Mouse (Mus musculus) adrenal gland (tissue): ENCODE data around the gene Aifm2.

Experiments used
- intact Hi-C: fragments of 180-260 bp; cut with DNase I; formaldehyde crosslinking; loops from one replicate; pipeline ENCODE4 v1.15.1; 2025
- microRNA-seq, 2 experiments: library from miRNA; unstranded; fragments of <30 nt; microRNA quantifications; one replicate each; pipeline ENCODE4; 2019

The Aifm2 gene

DNA sequence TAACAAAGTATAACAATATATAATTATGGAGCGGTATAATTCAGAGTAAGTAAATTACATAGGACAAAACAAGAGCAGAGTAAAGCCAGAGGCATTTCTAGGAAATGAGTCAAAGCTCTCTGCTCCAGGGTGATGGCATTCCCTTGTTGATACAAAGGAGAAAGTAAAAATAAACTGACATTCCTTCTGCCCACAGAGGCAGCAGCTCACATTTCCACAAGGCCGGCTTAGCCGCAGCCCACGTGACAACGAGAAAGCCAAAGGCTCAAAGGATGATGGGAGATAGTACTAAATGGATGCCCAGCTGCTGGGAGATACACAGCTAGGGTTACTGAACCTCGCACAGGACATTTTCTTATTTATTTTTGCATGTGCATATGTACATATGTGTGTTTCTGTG is 44.8 kb downstream of the Aifm2 start:
- intact Hi-C loops, result no loop called here

DNA sequence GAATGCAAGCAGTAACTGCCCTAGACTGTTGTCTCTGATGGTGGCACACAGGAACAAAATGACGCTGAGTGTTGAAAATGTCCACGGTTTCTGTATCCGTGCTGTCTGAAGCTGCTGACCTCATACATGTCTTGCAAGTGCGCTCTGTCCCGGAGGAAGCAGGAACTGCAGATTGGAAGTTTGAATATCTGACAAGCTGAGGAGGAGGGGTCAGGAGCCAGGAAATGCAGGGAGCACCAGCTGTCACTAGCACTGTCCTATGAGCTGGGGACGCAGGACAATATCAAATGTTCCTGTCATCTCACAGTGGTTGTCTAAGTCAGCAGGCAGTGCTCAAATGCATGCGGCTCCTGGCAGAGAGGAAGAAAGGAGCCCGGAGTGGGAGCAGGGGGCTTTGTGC is 49.6 kb downstream of the Aifm2 start:
- intact Hi-C loops, result no loop called here

DNA sequence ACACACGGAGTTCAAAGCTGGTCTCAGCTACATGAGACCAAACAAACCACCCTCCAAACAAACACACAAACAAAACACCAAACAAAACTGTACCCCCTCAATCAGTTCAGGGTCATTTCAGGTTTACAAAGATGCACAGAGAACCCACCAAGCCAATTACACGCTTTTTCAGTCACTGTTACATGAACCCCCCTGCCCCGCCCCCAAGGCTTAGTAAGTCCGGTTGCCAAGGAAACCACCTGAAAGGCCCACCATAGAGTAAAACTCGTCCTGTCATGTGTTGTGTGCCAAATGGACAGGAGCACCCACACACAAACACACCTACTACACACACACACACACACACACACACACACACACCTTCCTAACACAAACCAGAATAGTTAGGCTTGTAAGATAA is 50.5 kb downstream of the Aifm2 start:
- intact Hi-C loops, result no loop called here

DNA sequence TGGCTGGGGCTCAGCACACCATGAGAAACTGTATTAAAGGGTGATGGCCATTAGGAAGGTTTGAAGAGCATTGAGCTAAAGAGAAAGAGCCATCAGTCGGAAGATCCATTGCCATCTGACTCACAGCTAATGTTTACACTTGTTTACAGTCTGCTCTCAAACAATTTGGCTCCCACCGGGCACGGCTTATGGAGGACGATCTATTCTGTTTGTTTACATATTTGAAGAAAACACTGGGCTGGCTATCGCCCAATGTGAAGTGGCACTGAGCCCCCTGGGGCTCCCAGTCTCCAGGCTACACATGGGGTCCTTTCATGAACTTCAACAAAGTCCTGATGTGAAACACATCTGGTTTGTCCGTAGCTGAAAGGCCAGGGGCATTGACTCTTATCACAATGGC is 51.7 kb downstream of the Aifm2 start:
- intact Hi-C loops, result no loop called here

DNA sequence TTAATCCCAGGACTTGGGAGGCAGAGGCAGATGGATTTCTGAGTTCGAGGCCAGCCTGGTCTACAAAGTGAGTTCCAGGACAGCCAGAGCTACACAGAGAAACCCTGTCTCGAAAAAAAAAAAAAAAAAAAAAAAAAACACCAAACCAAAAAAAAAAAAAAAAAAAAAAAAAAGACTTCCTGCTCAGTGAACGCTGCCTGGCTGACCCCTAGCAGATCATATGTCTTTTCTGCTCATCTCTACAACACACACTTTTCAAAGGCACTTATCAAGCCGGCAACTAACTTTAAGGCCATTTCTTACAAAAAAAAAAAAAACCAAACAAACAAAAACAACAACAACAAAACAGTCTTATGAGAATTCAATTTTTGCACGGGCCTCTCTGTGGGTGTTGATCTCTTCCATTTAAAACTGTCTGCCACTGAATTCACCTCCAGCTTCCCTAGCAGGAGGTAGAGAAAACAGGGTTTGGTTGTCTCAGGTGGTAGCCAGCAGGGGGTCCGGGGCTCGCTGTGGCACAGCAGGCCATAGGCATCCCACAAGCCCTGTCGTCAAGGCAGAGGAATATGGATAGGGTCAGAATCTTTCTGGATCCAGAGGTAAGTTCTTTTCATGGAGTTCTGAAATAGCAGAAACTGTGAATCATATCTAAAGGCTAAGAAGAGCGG is 66.5 kb downstream of the Aifm2 start:
- intact Hi-C loops, result no loop called here

DNA sequence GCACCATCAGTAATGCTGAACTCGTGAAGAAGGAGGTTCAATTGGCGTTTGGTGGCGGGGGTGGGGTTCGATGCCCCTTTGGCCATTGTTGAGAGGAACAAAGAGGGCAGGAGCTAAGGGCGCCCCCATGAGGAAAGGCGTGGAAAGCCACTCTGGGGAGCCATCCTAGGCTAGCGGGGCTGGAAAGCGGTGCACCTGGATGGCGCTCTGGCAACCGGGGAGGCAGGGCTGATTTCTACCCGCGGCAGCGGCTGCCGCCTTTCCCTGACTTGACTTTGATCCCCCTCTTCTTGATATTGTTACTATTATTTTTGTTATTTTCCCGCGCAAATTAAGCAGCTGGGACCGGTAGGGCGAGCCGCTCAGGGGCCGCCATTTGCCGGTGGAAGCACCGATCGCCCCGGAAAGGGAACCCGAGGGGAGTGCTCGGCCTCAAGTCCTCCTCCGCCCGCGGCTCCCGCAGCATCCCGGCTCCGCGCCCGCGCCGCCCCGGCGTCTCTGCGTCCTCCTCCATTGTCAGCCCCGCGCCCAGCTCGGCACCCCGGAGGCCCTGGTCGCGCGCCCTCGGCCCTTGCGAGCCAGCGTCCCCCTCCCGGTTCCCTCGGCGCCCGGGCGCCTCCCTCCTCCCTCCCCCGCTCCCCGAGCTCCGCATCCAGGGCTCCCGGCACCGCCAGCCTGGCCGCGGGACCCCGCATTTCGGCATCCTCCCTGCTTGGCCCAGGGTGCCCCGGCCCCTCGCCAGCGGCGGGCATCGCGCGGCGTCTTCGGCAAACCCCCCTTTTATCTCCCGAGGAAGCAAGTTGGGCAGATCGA is 67.9 kb downstream of the Aifm2 start:
- intact Hi-C loops, result no loop called here

DNA sequence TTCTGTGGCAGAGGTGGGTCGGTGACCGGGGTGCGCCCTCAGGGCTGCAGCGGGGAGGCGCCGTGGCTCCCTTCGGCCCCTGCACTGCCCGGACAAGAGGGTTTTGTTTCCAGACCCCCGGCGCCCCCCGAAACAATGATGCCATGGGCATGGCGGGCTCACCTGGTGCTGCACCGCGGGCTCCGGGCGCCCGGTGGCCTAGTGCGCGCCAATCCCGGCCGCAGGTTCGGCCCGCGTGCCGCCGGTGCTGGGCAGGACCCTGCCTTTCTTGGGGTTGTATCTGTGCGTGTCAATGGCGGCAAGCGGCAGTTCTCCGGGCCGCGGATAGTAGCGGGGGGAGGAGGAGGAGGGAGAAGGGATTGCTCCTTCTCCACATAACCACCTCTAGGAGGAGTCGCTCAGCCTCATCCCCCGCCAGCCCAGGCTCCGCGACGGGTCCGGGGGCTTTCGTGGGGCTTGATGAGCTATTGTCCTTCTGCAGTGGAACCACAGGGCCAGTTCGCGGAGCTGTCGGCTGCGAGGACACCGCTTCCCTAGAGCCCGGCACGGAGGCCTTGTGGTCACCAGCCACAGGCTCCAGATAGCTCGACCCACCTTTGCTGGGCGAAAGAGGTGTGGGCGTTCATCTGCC is 68.7 kb downstream of the Aifm2 start, which contains the start of gene H2afy2:
TSS of gene H2afy2 (minus strand) at position 527 of the 631 bp plus-strand sequence.
- intact Hi-C loops, result no loop called here

DNA sequence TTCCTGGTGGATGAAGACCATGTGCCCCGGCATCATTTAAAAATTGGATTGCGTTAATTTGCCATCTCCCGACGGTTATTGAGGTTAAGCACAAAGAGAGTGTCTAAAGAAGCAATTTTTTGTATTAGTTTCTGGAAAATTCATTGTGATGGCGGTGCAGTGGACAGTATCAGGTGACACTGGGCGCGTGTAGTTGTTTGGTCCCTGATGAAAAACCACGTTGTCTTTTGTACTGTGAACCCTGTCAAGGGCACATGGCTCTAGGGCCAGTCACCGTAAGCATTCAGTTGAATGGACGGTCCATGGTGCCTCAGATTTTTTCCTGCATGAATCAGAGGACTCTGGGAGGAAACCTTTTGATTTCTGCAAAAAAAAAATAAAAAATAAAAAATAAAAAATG is 69.4 kb downstream of the Aifm2 start:
- intact Hi-C loops, result no loop called here

DNA sequence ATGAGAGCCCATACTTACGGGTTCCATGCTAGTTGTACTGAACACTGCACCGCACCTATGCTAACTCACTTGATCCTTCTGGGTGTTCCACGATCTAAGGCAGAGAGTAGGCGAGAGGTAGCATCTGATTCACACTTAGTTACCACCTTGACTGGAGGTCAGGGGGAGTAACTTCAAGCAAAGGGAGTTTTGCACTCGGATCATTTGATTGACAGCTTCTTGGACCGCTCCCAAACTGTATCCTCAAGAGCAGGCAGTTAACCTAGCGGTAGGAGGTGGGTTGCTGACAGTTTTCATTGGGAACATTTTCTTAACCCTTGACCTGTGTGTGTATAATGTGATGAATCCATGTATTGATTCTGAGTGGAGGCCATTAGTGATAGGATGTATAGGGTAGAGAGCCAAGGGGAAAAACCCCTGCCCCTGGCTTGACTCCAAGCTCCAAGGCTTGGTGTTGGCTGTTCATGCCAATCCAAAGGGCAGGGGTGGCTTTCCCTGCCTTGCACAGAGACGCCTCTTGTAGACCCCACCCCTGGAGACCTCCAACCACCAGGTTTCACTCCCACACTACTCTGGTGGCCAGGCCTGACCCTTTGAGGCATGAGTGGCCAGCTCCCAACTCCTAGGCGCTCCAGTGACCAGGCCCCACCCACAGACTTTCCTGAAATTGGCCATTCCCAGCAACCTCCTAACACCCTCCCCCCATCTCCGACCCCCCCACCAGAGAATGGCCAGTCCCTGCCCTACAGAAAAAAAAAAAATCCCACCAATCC is 72.7 kb downstream of the Aifm2 start:
- intact Hi-C loops, result no loop called here

DNA sequence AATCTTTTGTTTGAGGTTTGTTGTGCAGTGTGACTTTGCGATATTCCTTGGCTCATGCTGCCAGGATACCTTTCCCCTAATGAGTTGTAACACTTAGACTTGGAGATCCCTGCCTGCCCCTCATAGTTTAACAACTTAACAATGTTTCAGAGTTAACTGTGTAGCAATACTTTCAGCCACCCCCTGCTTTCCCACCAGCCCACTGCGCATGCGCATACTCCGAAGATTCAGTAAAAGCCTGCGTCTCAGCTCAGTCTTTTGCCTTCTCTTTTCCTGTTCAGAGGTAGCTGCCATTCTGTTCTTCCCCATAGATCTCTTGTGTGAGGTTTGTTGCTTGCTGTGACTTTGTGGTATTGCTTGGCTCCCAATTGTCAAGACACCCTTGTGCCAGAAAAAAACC is 73.4 kb downstream of the Aifm2 start:
- intact Hi-C loops, result no loop called here

Small RNA genes lying within 50 kb of the gene (microRNA-seq; reads per million reads assigned to microRNA genes)
- 0 to 0.23 reads per million in 2 experiments for gene Mir5108
